Mouse (Mus musculus) MEL (cell line): ENCODE measurements at regions not wholly inside any gene's neighbourhood (a gene's known extent, or its start where the extent isn't known, plus 50 kb on each side); places are given as distances from the start of the nearest gene placed in this dataset.

Experiments used
- DNase-seq: peaks from one replicate; pipeline ENCODE4 v3.0.0; 2011; ENCODE audit warnings: low read depth, low spot score
- H3K27ac ChIP-seq: 2 replicates; pipeline ENCODE4 v1.5.1; 2012; ENCODE audit warnings: low read depth, mild to moderate bottlenecking, control low read depth, low read length, moderate library complexity; ENCODE audit not compliant: control insufficient read depth
- H3K27me3 ChIP-seq, 2 experiments: fragments of 150-350 bp in 1 of 2; sonication (generic) in 1 of 2; 2 replicates each; pipeline ENCODE4 v1.6.1; 2012; ENCODE audit warnings: low read length in 2 of 2, mild to moderate bottlenecking in 2 of 2, improper control_type of control experiment in 1 of 2, moderate library complexity in 1 of 2; ENCODE audit not compliant: insufficient read depth in 2 of 2, control insufficient read depth in 1 of 2
- H3K36me3 ChIP-seq, 2 experiments: 2 replicates each; pipeline ENCODE4 v1.6.1; 2012 to 2014; ENCODE audit warnings: low read length in 2 of 2, improper control_type of control experiment in 1 of 2, inconsistent platforms in 1 of 2, mild to moderate bottlenecking in 1 of 2; ENCODE audit not compliant: insufficient read depth in 2 of 2, control insufficient read depth in 1 of 2
- H3K4me1 ChIP-seq, 2 experiments: fragments of 150-350 bp in 1 of 2; sonication (generic) in 1 of 2; 2 replicates each; pipeline ENCODE4 v1.6.1; 2012; ENCODE audit warnings: low read length in 2 of 2, improper control_type of control experiment in 1 of 2, mild to moderate bottlenecking in 1 of 2; ENCODE audit not compliant: insufficient read depth in 2 of 2, control insufficient read depth in 1 of 2
- H3K4me3 ChIP-seq, 2 experiments: fragments of 150-350 bp in 1 of 2; sonication (generic) in 1 of 2; 2 replicates each; pipeline ENCODE4 v1.5.1; 2012; ENCODE audit warnings: low read depth in 2 of 2, low read length in 2 of 2, mild to moderate bottlenecking in 2 of 2, moderate library complexity in 2 of 2, control low read depth in 1 of 2, improper control_type of control experiment in 1 of 2; ENCODE audit not compliant: control insufficient read depth in 1 of 2, insufficient read depth in 1 of 2
- H3K79me2 ChIP-seq: 2 replicates; pipeline ENCODE4 v1.6.1; 2012; ENCODE audit warnings: mild to moderate bottlenecking, low read length, moderate library complexity; ENCODE audit not compliant: control insufficient read depth, poor library complexity, insufficient read depth
- H3K9ac ChIP-seq: 2 replicates; pipeline ENCODE4 v1.6.1; 2012; ENCODE audit warnings: low read depth, mild to moderate bottlenecking, control low read depth, low read length, moderate library complexity; ENCODE audit not compliant: control insufficient read depth, poor library complexity, severe bottlenecking
- H3K9me3 ChIP-seq: fragments of 150-350 bp; sonication (generic); replicated peaks from 2 replicates; pipeline ENCODE4 v1.6.1; 2012; ENCODE audit warnings: mild to moderate bottlenecking, low read length, improper control_type of control experiment, moderate library complexity; ENCODE audit not compliant: insufficient read depth
- BHLHE40 ChIP-seq: IDR thresholded peaks from 2 replicates; pipeline ENCODE4 v1.6.1; 2012; ENCODE audit warnings: low read depth, mild to moderate bottlenecking, inconsistent platforms, low read length, improper control_type of control experiment, borderline replicate concordance
- CHD1 ChIP-seq: IDR thresholded peaks from 2 replicates; pipeline ENCODE4 v1.6.1; 2012; ENCODE audit warnings: low read depth, mild to moderate bottlenecking, inconsistent platforms, low read length, improper control_type of control experiment
- CTCF ChIP-seq, 3 experiments: IDR thresholded peaks in 2 of 3; conservative IDR thresholded peaks in 1 of 3; 2 replicates each; pipeline ENCODE4 v1.5.1; 2011 to 2012; ENCODE audit warnings: low read length in 3 of 3, low read depth in 2 of 3, mild to moderate bottlenecking in 2 of 3, improper control_type of control experiment in 1 of 3, inconsistent platforms in 1 of 3, mixed read lengths in 1 of 3, moderate library complexity in 1 of 3; ENCODE audit not compliant: control insufficient read depth in 1 of 3, insufficient read depth in 1 of 3, poor library complexity in 1 of 3, severe bottlenecking in 1 of 3
- E2F4 ChIP-seq: IDR thresholded peaks from 2 replicates; pipeline ENCODE4 v1.6.1; 2011; ENCODE audit warnings: low read depth, low read length, improper control_type of control experiment, borderline replicate concordance
- ETS1 ChIP-seq: IDR thresholded peaks from 2 replicates; pipeline ENCODE4 v1.6.1; 2012; ENCODE audit warnings: low read depth, mild to moderate bottlenecking, inconsistent platforms, low read length, improper control_type of control experiment, moderate library complexity
- GABPA ChIP-seq: IDR thresholded peaks from 2 replicates; pipeline ENCODE4 v1.6.1; 2012; ENCODE audit warnings: low read depth, mild to moderate bottlenecking, inconsistent platforms, low read length, improper control_type of control experiment, moderate library complexity
- JUND ChIP-seq: IDR thresholded peaks from 2 replicates; pipeline ENCODE4 v1.6.1; 2011; ENCODE audit warnings: low read depth, mild to moderate bottlenecking, improper control_type of control experiment, low read length
- MYC ChIP-seq: IDR thresholded peaks from 2 replicates; pipeline ENCODE4 v1.6.1; 2011; ENCODE audit warnings: low read depth, mild to moderate bottlenecking, low read length, improper control_type of control experiment, moderate library complexity
- NRF1 ChIP-seq: IDR thresholded peaks from 2 replicates; pipeline ENCODE4 v1.6.1; 2014; ENCODE audit warnings: low read depth, mild to moderate bottlenecking, inconsistent platforms, low read length, improper control_type of control experiment, moderate library complexity; ENCODE audit not compliant: poor library complexity, insufficient read depth, severe bottlenecking
- POLR2A ChIP-seq, 2 experiments: IDR thresholded peaks; 2 replicates each; pipeline ENCODE4 v1.6.1; 2011 to 2012; ENCODE audit warnings: low read length in 2 of 2, mild to moderate bottlenecking in 2 of 2, control low read depth in 1 of 2, improper control_type of control experiment in 1 of 2, low read depth in 1 of 2, moderate library complexity in 1 of 2; ENCODE audit not compliant: control insufficient read depth in 1 of 2, insufficient read depth in 1 of 2, poor library complexity in 1 of 2
- RCOR1 ChIP-seq: IDR thresholded peaks from 2 replicates; pipeline ENCODE4 v1.6.1; 2012; ENCODE audit warnings: low read depth, mild to moderate bottlenecking, inconsistent platforms, low read length, improper control_type of control experiment
- TBP ChIP-seq: IDR thresholded peaks from 2 replicates; pipeline ENCODE4 v1.8.0; 2011; ENCODE audit warnings: low read depth, low read length, improper control_type of control experiment
- UBTF ChIP-seq: IDR thresholded peaks from 2 replicates; pipeline ENCODE4 v1.6.1; 2012; ENCODE audit warnings: low read depth, mild to moderate bottlenecking, inconsistent platforms, low read length, improper control_type of control experiment, moderate library complexity, borderline replicate concordance; ENCODE audit not compliant: insufficient read depth
- USF1 ChIP-seq: IDR thresholded peaks from 2 replicates; pipeline ENCODE4 v1.6.1; 2014; ENCODE audit warnings: low read depth, mild to moderate bottlenecking, inconsistent platforms, low read length, improper control_type of control experiment, moderate library complexity
- USF2 ChIP-seq, 2 experiments: IDR thresholded peaks; 2 replicates each; pipeline ENCODE4 v1.6.1; 2011 to 2012; ENCODE audit warnings: improper control_type of control experiment in 2 of 2, low read length in 2 of 2, borderline replicate concordance in 1 of 2, inconsistent platforms in 1 of 2, low read depth in 1 of 2, mild to moderate bottlenecking in 1 of 2; ENCODE audit not compliant: insufficient read depth in 1 of 2
- ZNF384 ChIP-seq: IDR thresholded peaks from 2 replicates; pipeline ENCODE4 v1.6.1; 2012; ENCODE audit warnings: low read depth, mild to moderate bottlenecking, inconsistent platforms, low read length, improper control_type of control experiment

DNA sequence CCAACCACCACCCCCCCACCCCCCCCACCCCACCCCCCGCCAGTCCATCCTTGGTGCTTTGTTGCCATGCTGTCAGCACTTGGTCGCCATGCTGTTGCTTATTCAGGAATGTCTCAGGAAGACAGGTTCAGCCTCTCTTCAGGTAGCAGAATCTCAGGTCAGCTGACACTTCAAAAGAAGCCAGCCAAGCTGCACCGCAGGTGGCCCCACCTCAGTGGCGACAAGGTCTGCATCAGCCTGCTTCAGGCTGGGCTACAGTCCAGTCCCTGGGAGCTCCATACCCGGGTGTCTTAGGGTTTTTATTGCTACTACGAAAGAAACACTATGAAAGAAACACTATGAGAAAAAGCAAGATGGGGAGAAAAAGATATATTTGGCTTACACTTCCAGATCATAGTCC lies 82.4 kb upstream of the Cop1 start:
- Histone ChIP-seq H3K36me3 (no peaks in the 10 kb centered on the region), H3K9ac (no peak overlapping the region), H3K79me2 (no peaks in the 10 kb centered on the region), H3K27me3 (no peaks in the 10 kb centered on the region), H3K9me3 (no peaks in the 10 kb centered on the region), H3K4me3 (no peak overlapping the region), H3K27ac (no peak overlapping the region), H3K4me1 (no peaks in the 10 kb centered on the region)
- DNase-seq, result no peak
- TF ChIP-seq JUND (no peak), CHD1 (no peak), TBP (no peak), POLR2A (IDR thresholded peaks at IDR 0.05; ENCODE audit: control insufficient read depth in 1 of 2, insufficient read depth in 1 of 2, low read depth in 1 of 2, low read length in 2 of 2, poor library complexity in 1 of 2) (no peak), USF2 (IDR thresholded peaks at IDR 0.05; ENCODE audit: borderline replicate concordance in 1 of 2, insufficient read depth in 1 of 2, low read depth in 1 of 2, low read length in 2 of 2) (no peak)

DNA sequence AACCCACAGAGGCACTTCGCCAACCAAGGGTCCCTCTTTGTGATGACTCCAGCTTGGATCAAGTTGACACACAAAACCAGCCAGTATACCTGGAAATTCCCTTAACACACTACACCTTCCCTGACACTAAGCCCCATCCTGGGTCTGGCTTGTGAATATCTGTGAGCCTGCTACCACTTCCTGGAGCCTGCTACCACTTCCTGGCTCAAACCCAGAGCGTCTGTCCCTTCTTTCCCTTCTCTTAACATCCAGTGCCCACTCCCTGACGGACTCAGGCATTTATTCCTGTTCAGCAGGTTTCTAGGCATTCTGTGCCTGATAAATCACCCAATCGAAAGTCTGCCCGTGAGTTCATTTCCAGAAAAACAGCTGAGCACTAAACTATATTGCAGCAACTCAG lies 81.8 kb upstream of the Cop1 start:
- H3K27me3 ChIP-seq, result no peaks in the 10 kb centered on the region
- H3K36me3 ChIP-seq, result no peaks in the 10 kb centered on the region
- H3K4me1 ChIP-seq, result no peaks in the 10 kb centered on the region
- no peak overlapping the region; a peak in 1 of 4 replicates for H3K4me3 ChIP-seq
- H3K9ac ChIP-seq, result no peak overlapping the region
- DNase-seq, result no peak
- no peak overlapping the region for H3K27ac ChIP-seq
- H3K9me3 ChIP-seq, result no peaks in the 10 kb centered on the region
- H3K79me2 ChIP-seq, result no peaks in the 10 kb centered on the region
- no peak for TF ChIP-seq ZNF384
- TF ChIP-seq RCOR1, result no peak
- no peak for TF ChIP-seq CTCF (IDR thresholded peaks at IDR 0.05 in 2 of 3, conservative IDR thresholded peaks at IDR 0.05 in 1 of 3; ENCODE audit: control insufficient read depth in 1 of 3, insufficient read depth in 1 of 3, low read depth in 2 of 3, low read length in 3 of 3, poor library complexity in 1 of 3, severe bottlenecking in 1 of 3)
- TF ChIP-seq NRF1, result no peak
- no peak for TF ChIP-seq ETS1
- no peak for TF ChIP-seq BHLHE40
- TF ChIP-seq E2F4, result no peak
- TF ChIP-seq POLR2A (IDR thresholded peaks at IDR 0.05; ENCODE audit: control insufficient read depth in 1 of 2, insufficient read depth in 1 of 2, low read depth in 1 of 2, low read length in 2 of 2, poor library complexity in 1 of 2), result no peak
- no peak for TF ChIP-seq USF1
- TF ChIP-seq GABPA, result no peak

DNA sequence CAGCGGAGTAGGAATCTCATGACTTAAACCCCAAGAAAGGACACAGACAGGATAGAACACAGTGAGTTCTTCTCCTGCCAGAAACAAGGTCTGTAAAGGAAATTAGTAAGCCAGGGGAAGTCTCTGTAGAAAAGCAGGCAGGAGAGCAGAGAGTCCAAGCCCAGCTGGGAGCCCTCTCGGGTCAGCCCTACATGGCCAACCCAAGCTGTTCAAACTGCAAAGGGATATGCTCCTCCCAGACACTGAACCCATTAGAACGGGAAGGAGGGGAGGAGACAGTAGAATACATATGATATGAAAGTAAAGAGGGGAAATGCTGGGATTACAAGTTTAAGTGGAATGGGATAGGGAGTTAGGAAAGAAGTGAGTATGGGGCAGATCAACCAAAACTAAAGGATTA lies 75.7 kb upstream of the Cop1 start:
- H3K27me3 ChIP-seq, result no peaks in the 10 kb centered on the region; a peak in 1 of 4 replicates
- H3K9me3 ChIP-seq, result no peaks in the 10 kb centered on the region
- DNase-seq, result no peak
- no peaks in the 10 kb centered on the region for H3K36me3 ChIP-seq
- no peak overlapping the region for H3K4me3 ChIP-seq
- no peak for TF ChIP-seq MYC
- no peak for TF ChIP-seq UBTF
- no peak for TF ChIP-seq POLR2A (IDR thresholded peaks at IDR 0.05; ENCODE audit: control insufficient read depth in 1 of 2, insufficient read depth in 1 of 2, low read depth in 1 of 2, low read length in 2 of 2, poor library complexity in 1 of 2)
- no peak overlapping the region for H3K9ac ChIP-seq
- H3K4me1 ChIP-seq, result no peaks in the 10 kb centered on the region
- H3K79me2 ChIP-seq, result no peaks in the 10 kb centered on the region
- no peak overlapping the region for H3K27ac ChIP-seq
